8 mouse cellular contexts compared by ENCODE assay signal in the genomic region with DNA sequence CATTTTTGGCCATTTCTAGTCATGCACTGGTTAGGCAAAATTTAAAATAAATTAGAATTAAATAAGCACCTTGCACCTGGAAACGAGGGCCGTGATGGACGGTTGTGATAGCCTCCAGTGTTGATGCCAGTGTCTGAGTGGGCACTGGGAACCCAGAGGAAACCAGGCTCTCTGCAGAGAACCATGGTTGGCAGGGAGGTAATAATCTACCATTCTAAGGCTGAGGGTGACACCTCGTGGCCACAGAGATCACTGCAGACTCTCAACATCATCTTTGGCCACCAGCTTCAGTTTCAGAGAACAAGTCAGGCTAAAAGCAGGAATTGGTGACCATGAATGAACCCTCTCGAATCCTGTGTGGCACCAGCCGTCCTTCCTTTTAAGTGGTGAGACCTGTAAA. TPM values are rescaled to one million over a fixed set of nuclear protein-coding genes. Genes with fewer than 3 reads are reported as not detected.
DNase-seq lines count a peak whose midpoint lies in the region; ATAC-seq and TF ChIP-seq lines count a peak whose summit lies in the region.

No protein-coding gene starts in this region.

- TF ChIP-seq POLR2A in brain, embryonic 14.5 days (IDR thresholded peaks at IDR 0.05; ENCODE audit: borderline replicate concordance, extremely low read depth, insufficient read depth, insufficient read length, poor library complexity, severe bottlenecking) = no peak

- H3K9ac ChIP-seq in kidney, embryonic 15.5 days = no peak overlapping the region
- no peak overlapping the region for H3K9ac ChIP-seq in hindbrain, embryonic 14.5 days
- H3K9ac ChIP-seq in midbrain, embryonic 13.5 days (replicated peaks) = no peak overlapping the region

- H3K27me3 ChIP-seq in kidney, embryonic 15.5 days = 0 out of 2 replicates have a peak, but pooled peaks cover 2% of the 10 kb centered on the region
- no peaks in the 10 kb centered on the region for H3K27me3 ChIP-seq in forebrain, embryonic 10.5 days (ENCODE audit: poor library complexity, severe bottlenecking)
- H3K27me3 ChIP-seq in hindbrain, embryonic 14.5 days (ENCODE audit: control insufficient read depth, insufficient read depth, low read length) = no peaks in the 10 kb centered on the region
- H3K27me3 ChIP-seq in midbrain, embryonic 13.5 days = no peaks in the 10 kb centered on the region

- H3K36me3 ChIP-seq in kidney, embryonic 15.5 days = no peaks in the 10 kb centered on the region
- no peaks in the 10 kb centered on the region for H3K36me3 ChIP-seq in forebrain, embryonic 10.5 days (replicated peaks)
- H3K36me3 ChIP-seq in hindbrain, embryonic 14.5 days (replicated peaks; ENCODE audit: control insufficient read depth, insufficient read depth) = no peaks in the 10 kb centered on the region
- no peaks in the 10 kb centered on the region for H3K36me3 ChIP-seq in midbrain, embryonic 13.5 days

- no peaks in the 10 kb centered on the region for H3K4me1 ChIP-seq in kidney, embryonic 15.5 days
- no peaks in the 10 kb centered on the region for H3K4me1 ChIP-seq in forebrain, embryonic 10.5 days
- no peaks in the 10 kb centered on the region for H3K4me1 ChIP-seq in hindbrain, embryonic 14.5 days (replicated peaks; ENCODE audit: control insufficient read depth, insufficient read depth, low read length)
- H3K4me1 ChIP-seq in midbrain, embryonic 13.5 days (replicated peaks) = no peaks in the 10 kb centered on the region

- TF ChIP-seq CTCF in brain, embryonic 14.5 days (IDR thresholded peaks at IDR 0.05; ENCODE audit: borderline replicate concordance, extremely low read depth, insufficient read depth, insufficient read length) = peak; percentile 89

- no peak overlapping the region for H3K4me3 ChIP-seq in kidney, embryonic 15.5 days (replicated peaks)
- H3K4me3 ChIP-seq in forebrain, embryonic 10.5 days = no peak overlapping the region
- H3K4me3 ChIP-seq in hindbrain, embryonic 14.5 days (replicated peaks; ENCODE audit: low read length) = no peak overlapping the region
- H3K4me3 ChIP-seq in midbrain, embryonic 13.5 days (replicated peaks) = no peak overlapping the region

- no peak overlapping the region for H3K4me2 ChIP-seq in kidney, embryonic 15.5 days
- no peak overlapping the region for H3K4me2 ChIP-seq in hindbrain, embryonic 14.5 days (replicated peaks)
- no peak overlapping the region for H3K4me2 ChIP-seq in midbrain, embryonic 13.5 days (replicated peaks)

- ATAC-seq in kidney, embryonic 15.5 days (replicated peaks; ENCODE audit: low FRiP score) = no peak
- ATAC-seq in hindbrain, embryonic 14.5 days (ENCODE audit: low FRiP score) = peak; percentile 70; the same call in 1 of the 2 replicates
- peak; percentile 79 for ATAC-seq in midbrain, embryonic 13.5 days

- DNase-seq in kidney, adult 18-20 months = peak; percentile 72
- DNase-seq in brain, embryonic 14.5 days (ENCODE audit: low read depth) = peak; percentile 84
- DNase-seq in forebrain, embryonic 10.5 days (ENCODE audit: extremely low spot score, low spot score) = peak; percentile 50
- DNase-seq in hindbrain, embryonic 14.5 days (ENCODE audit: low spot score) = peak; percentile 91
- peak; percentile 28 to 75 for DNase-seq in left cerebral cortex, adult 8-10 months (ENCODE audit: low spot score in 2 of 2)
- DNase-seq in spleen, postnatal 10 days (ENCODE audit: low spot score in 2 of 2) = peak; percentile 17 to 72

- H3K9me3 ChIP-seq in kidney, embryonic 15.5 days (replicated peaks) = no peaks in the 10 kb centered on the region
- no peaks in the 10 kb centered on the region for H3K9me3 ChIP-seq in forebrain, embryonic 10.5 days
- H3K9me3 ChIP-seq in hindbrain, embryonic 14.5 days (ENCODE audit: control insufficient read depth, low read length) = no peaks in the 10 kb centered on the region
- no peaks in the 10 kb centered on the region for H3K9me3 ChIP-seq in midbrain, embryonic 13.5 days

- H3K27ac ChIP-seq in kidney, embryonic 15.5 days = no peak overlapping the region
- no peak overlapping the region for H3K27ac ChIP-seq in forebrain, embryonic 10.5 days
- H3K27ac ChIP-seq in hindbrain, embryonic 14.5 days = no peak overlapping the region
- H3K27ac ChIP-seq in midbrain, embryonic 13.5 days = no peak overlapping the region

- 22% methylated on average over 6 of the region's 6 CpGs for WGBS in kidney, embryonic 15.5 days
- WGBS in forebrain, embryonic 10.5 days = 30% methylated on average over 6 of the region's 6 CpGs
- WGBS in hindbrain, embryonic 14.5 days = 22% methylated on average over 6 of the region's 6 CpGs
- 27% methylated on average over 6 of the region's 6 CpGs for WGBS in midbrain, embryonic 13.5 days

RNA-seq across cellular contexts. Expression of a gene that starts 54.5 kb away (rescaled TPM):
- polyA plus RNA-seq in kidney, embryonic 15.5 days (2015; fragmentation: Nextera tagmentation; extraction: Ambion mirVana) = 43.1 and 43.3 TPM in 2 replicates
- polyA plus RNA-seq in brain, embryonic 14.5 days (2012; rRNA removed) = 39.1 and 42.5 TPM in 2 replicates
- 20.4 and 23.2 TPM in 2 replicates for polyA plus RNA-seq in forebrain, embryonic 10.5 days (2016; fragmentation: Nextera tagmentation; extraction: Ambion mirVana)
- 118 TPM in 2 replicates for polyA plus RNA-seq in hindbrain, embryonic 14.5 days (2014; fragmentation: Nextera tagmentation; extraction: Ambion mirVana)
- 100 to 1,000 TPM in 2 of 4 experiments, 10 to 100 TPM in 2; 93.5 to 107 (median 99.7) TPM for total RNA-seq in left cerebral cortex, adult 8-10 months (2022)
- polyA plus RNA-seq in midbrain, embryonic 13.5 days (2015; fragmentation: Nextera tagmentation; extraction: Ambion mirVana) = 103 and 109 TPM in 2 replicates
